Mouse (Mus musculus) heart, adult 8-10 months (tissue): ENCODE results near the gene Gm20388. TPM values are rescaled to one million over a fixed set of nuclear protein-coding genes. Genes with fewer than 3 reads are reported as not detected.

Source experiments
- DNase-seq: peaks from one replicate; pipeline ENCODE4 v3.0.0; 2022; ENCODE audit warnings: low spot score
- total RNA-seq, 4 experiments: library from RNA; stranded (reverse); gene quantifications; 2 replicates each; pipeline ENCODE4 v1.2.4; 2022

Gm20388 gene
- total RNA-seq, 4 experiments from 2014 or later: 4.2 to 6.7 TPM; not detected in 2

GRCm38 (mm10) chr8:121874031-121874430, 1963.4 kb downstream of the Gm20388 start:
- DNase-seq: peak; percentile 49

- DNase-seq: no peak
Measured at GRCm38 (mm10) chr8:121875045-121875444, 1964.4 kb downstream of the Gm20388 start.

- DNase-seq: no peak
Measured at GRCm38 (mm10) chr8:121875517-121875916, 1964.9 kb downstream of the Gm20388 start.

- DNase-seq: no peak
Measured at GRCm38 (mm10) chr8:121877212-121877611, 1966.6 kb downstream of the Gm20388 start.

GRCm38 (mm10) chr8:121877828-121878480, 1967.3 kb downstream of the Gm20388 start:
- DNase-seq: no peak

GRCm38 (mm10) chr8:121879712-121880111, 1969.1 kb downstream of the Gm20388 start:
- no peak for DNase-seq

- no peak for DNase-seq
Measured at GRCm38 (mm10) chr8:121880818-121881217, 1970.2 kb downstream of the Gm20388 start.

GRCm38 (mm10) chr8:121881921-121882320, 1971.3 kb downstream of the Gm20388 start:
- no peak for DNase-seq

- DNase-seq: no peak
Measured at GRCm38 (mm10) chr8:121884181-121884580, 1973.5 kb downstream of the Gm20388 start.

- no peak for DNase-seq
Measured at GRCm38 (mm10) chr8:121885001-121885400, 1974.4 kb downstream of the Gm20388 start.

- DNase-seq: no peak
Measured at GRCm38 (mm10) chr8:121885433-121885832, 1974.8 kb downstream of the Gm20388 start.

GRCm38 (mm10) chr8:121887547-121887946, 1976.9 kb downstream of the Gm20388 start:
- DNase-seq: no peak

GRCm38 (mm10) chr8:121889317-121889716, 1978.7 kb downstream of the Gm20388 start:
- no peak for DNase-seq

- no peak for DNase-seq
Measured at GRCm38 (mm10) chr8:121889810-121890785, 1979.5 kb downstream of the Gm20388 start.

- no peak for DNase-seq
Measured at GRCm38 (mm10) chr8:121892875-121893274, 1982.2 kb downstream of the Gm20388 start.

GRCm38 (mm10) chr8:121895910-121896309, 1985.3 kb downstream of the Gm20388 start:
- no peak for DNase-seq

GRCm38 (mm10) chr8:121896476-121897145, 1986.0 kb downstream of the Gm20388 start:
- DNase-seq: no peak

- DNase-seq: no peak
Measured at GRCm38 (mm10) chr8:121897205-121897604, 1986.6 kb downstream of the Gm20388 start.

GRCm38 (mm10) chr8:121897871-121898381, 1987.3 kb downstream of the Gm20388 start:
- no peak for DNase-seq

- DNase-seq: peak; percentile 70
Measured at GRCm38 (mm10) chr8:121898401-121898931, 1987.8 kb downstream of the Gm20388 start.
